Mouse (Mus musculus) intestine, embryonic 16.5 days (tissue): Measurements from ENCODE around the gene Gm5485. TPM values are rescaled to one million over a fixed set of nuclear protein-coding genes. Genes with fewer than 3 reads are reported as not detected.

Experiments used
- polyA plus RNA-seq: library from polyadenylated mRNA; unstranded; fragments of >200 nt; fragmentation: Nextera tagmentation; extraction: Ambion mirVana; gene quantifications from 2 replicates; pipeline ENCODE4 v1.2.1, GENCODE M21; 2015

Gene Gm5485
- polyA plus RNA-seq, 1 experiment from 2014 or later = 1.4 TPM

Other genes starting within 250 kb of the Gm5485 start
- not detected in 2 replicates for gene Dppa4, start 128.7 kb downstream of the Gm5485 start, polyA plus RNA-seq
- gene Dppa2, start 108.5 kb downstream of the Gm5485 start, polyA plus RNA-seq = 0.06 TPM in 1 of 2 replicates, not detected in the other
- gene Morc1, start 18.8 kb upstream of the Gm5485 start, polyA plus RNA-seq = 0.10 TPM in 1 of 2 replicates, not detected in the other